Mouse (Mus musculus): Measurements from ENCODE around the gene Agrn. TPM values are rescaled to one million over a fixed set of nuclear protein-coding genes. Genes with fewer than 3 reads are reported as not detected.
"Not testable (repeated sequence)": the region's sequence is repeated elsewhere in the genome, so short reads cannot be mapped to it uniquely, and the experiment has no call there.

Gene Agrn
- total RNA-seq, 4 experiments from 2014 or later = 21.0 to 27.6 (median 24.5) TPM

GRCm38 (mm10) chr4:156154771-156155170 is 42.5 kb downstream of the Agrn start:
- no peak for DNase-seq (ENCODE audit: low spot score)

DNA sequence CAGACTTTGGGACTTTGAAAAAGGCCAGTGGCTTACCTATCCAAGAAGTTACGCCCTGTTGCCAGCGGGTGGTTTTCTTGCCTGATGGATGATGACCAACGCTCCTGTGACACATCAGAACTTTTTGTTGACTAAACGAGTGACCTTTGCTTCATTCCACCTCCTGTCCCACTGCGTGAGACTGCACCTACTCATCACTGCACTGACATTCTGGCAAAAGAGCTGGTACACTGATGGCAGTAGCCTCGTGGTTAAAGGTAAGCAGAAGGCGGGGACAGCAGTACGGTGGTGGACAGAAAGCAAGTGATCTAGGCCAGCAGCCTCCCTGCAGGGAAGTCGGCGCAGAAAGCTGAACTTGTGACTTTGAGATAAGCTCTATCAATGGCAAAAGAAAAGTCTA is 46.4 kb downstream of the Agrn start:
- not testable (repeated sequence) for DNase-seq (ENCODE audit: low spot score)

- no peak for DNase-seq (ENCODE audit: low spot score)
These were observed 60.8 kb downstream of the Agrn start for GRCm38 (mm10) chr4:156136285-156137100.

DNA sequence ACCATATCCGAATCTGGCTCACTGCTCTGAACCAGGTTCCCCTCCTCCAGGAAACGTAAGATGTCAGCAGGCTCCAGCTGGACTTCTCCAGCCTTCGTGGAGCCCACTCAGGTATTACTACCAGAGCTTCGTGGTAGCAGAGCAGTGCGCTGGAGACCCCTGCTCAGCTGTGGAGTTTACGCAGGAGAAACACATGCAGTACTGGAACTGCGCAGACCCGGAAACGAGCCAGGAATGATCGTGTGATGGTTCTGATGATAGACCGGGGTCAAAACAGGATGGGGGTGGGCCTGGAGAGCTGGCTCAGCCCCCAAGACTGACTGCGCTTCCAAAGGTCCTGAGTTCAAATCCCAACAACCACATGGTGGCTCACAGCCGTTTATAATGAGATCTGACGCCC is 61.5 kb downstream of the Agrn start:
- no peak for DNase-seq (ENCODE audit: low spot score)

- DNase-seq (ENCODE audit: low spot score) = no peak
These were observed 62.2 kb downstream of the Agrn start for GRCm38 (mm10) chr4:156135112-156135511.

- no peak for DNase-seq (ENCODE audit: low spot score)
These were observed 63.2 kb downstream of the Agrn start for GRCm38 (mm10) chr4:156133943-156134605.

GRCm38 (mm10) chr4:156133334-156133733 is 64.0 kb downstream of the Agrn start:
- no peak for DNase-seq (ENCODE audit: low spot score)

GRCm38 (mm10) chr4:156130940-156131339 is 66.3 kb downstream of the Agrn start:
- no peak for DNase-seq (ENCODE audit: low spot score)

DNA sequence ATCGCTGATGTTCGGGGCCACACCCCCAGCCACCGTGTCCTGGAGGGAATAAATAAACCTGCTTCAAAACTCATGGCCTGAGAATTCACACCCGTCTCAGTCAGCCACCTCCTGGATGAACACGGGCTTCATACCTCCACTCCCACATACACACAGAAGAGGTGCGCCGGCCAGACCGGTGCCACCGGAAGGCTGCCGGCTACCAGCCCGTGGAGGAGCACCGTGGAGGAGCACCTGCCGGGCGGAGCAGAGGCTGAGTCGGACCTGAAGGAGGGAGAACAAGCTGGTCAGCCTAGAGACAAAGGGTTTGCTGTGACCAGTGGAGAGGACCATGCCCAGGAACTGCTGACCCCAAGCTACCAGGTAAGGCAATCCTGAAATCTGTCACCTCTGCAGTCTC is 66.9 kb downstream of the Agrn start, which contains the start of gene Rnf223:
Gene Rnf223 (plus strand): TSS at position 78 of the 400 bp plus-strand sequence.
- DNase-seq (ENCODE audit: low spot score) = no peak

GRCm38 (mm10) chr4:156128746-156129145 is 68.5 kb downstream of the Agrn start:
- DNase-seq (ENCODE audit: low spot score) = no peak

GRCm38 (mm10) chr4:156126841-156127240 is 70.4 kb downstream of the Agrn start:
- DNase-seq (ENCODE audit: low spot score) = no peak

- no peak for DNase-seq (ENCODE audit: low spot score)
These were observed 71.9 kb downstream of the Agrn start for GRCm38 (mm10) chr4:156125393-156125792.

DNA sequence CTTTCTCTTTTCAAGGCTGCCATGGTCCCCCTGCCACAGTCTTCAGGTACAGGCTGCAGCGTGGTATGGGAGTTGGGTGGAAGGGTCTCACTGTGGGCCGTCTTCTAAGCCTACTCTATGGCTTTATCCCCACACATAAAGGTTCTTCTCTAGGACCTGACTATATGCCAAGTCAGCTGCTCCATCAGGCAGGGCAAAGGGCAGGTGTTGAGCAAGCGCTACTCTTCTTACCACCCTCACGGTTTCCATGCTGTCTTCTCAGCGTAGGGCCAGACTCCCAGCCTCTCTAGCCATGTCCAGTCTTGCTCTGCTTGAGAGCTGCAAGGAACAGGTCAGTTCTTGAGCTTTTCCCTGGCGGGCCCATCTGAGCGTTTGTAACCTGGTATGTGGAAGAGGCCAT is 73.2 kb downstream of the Agrn start:
- no peak for DNase-seq (ENCODE audit: low spot score)

Small RNA genes within 50 kb of the gene (microRNA-seq; reads per million reads assigned to microRNA genes)
- 2.5 reads per million for gene Mir7658

Other genes starting within 250 kb of the Agrn start
- 10 to 100 TPM; 17.5 to 20.9 (median 18.4) TPM for gene C1qtnf12, start 235.2 kb downstream of the Agrn start, total RNA-seq (2022)
- 1 to 10 TPM; 2.6 to 3.2 (median 2.8) TPM for gene B3galt6, start 204.8 kb downstream of the Agrn start, total RNA-seq (2022)
- gene Sdf4, start 204.6 kb downstream of the Agrn start, total RNA-seq (2022) = 100 to 1,000 TPM in 1 of 4 experiments, 10 to 100 TPM in 3; 72.8 to 103 (median 87.1) TPM
- not detected for gene Tnfrsf4, start 183.6 kb downstream of the Agrn start, total RNA-seq (2022)
- gene Tnfrsf18, start 171.3 kb downstream of the Agrn start, total RNA-seq (2022) = under 1 TPM in 2 of 4 experiments, not detected in 2; 0.25 to 0.75 TPM
- under 1 TPM in 1 of 4 experiments, not detected in 3; 0.28 TPM for gene Ttll10, start 138.1 kb downstream of the Agrn start, total RNA-seq (2022)
- 1 to 10 TPM; 2.1 to 3.3 (median 2.3) TPM for gene 9430015G10Rik, start 87.5 kb downstream of the Agrn start, total RNA-seq (2022)
- gene Rnf223, start 67.0 kb downstream of the Agrn start, total RNA-seq (2022) = under 1 TPM in 1 of 4 experiments, not detected in 3; 0.09 TPM
- gene Isg15, start 3.3 kb upstream of the Agrn start, total RNA-seq (2022) = 1 to 10 TPM; 1.7 to 2.8 (median 2.0) TPM
- 10 to 100 TPM; 10.1 to 14.4 (median 12.2) TPM for gene AW011738, start 5.8 kb upstream of the Agrn start, total RNA-seq (2022)
- 100 to 1,000 TPM; 327 to 378 (median 333) TPM for gene Perm1, start 18.4 kb upstream of the Agrn start, total RNA-seq (2022)
- 10 to 100 TPM in 3 of 4 experiments, 1 to 10 TPM in 1; 9.5 to 11.8 (median 10.9) TPM for gene Plekhn1, start 37.4 kb upstream of the Agrn start, total RNA-seq (2022)
- 10 to 100 TPM; 22.1 to 24.5 (median 22.8) TPM for gene Noc2l, start 38.5 kb upstream of the Agrn start, total RNA-seq (2022)
- under 1 TPM in 2 of 4 experiments, not detected in 2; 0.22 TPM for gene Samd11, start 58.2 kb upstream of the Agrn start, total RNA-seq (2022)
- gene Vmn2r-ps159, start 133.6 kb upstream of the Agrn start, total RNA-seq (2022) = not detected

Measured in heart, adult 8-10 months (tissue).